Mouse (Mus musculus): ENCODE results near the gene Trpm3. TPM values are rescaled to one million over a fixed set of nuclear protein-coding genes. Genes with fewer than 3 reads are reported as not detected.

Gene Trpm3
- polyA plus RNA-seq, 1 experiment from 2014 or later, result 8.2 TPM

DNA sequence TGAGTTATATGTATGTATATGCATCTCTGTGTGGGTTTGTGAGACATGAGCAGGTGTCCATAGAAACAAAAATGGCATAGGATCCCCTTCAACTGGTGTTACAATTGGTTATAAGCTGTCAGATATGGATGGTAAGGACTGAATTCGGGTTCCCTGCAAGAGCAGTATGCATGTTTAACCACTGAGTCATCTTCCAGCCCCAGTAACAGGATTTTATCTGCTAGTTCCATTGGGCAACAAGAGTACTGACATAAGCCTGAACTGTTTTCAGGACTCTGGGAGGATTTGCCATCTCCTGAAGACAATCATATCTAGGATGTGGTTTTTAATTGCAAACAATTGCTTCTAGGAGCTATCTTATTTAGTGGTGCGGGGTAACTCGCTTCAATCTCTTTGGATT is 534.0 kb downstream of the Trpm3 start:
- Histone ChIP-seq H3K27me3 (no peaks in the 10 kb centered on the region), H3K4me3 (no peak overlapping the region), H3K9ac (no peak overlapping the region), H3K4me1 (replicated peaks) (no peaks in the 10 kb centered on the region), H3K4me2 (no peak overlapping the region), H3K9me3 (no peaks in the 10 kb centered on the region), H3K27ac (replicated peaks) (no peak overlapping the region), H3K36me3 (no peaks in the 10 kb centered on the region)
- ATAC-seq (ENCODE audit: low read depth), result no peak
- 85% methylated on average over 3 of the region's 3 CpGs for WGBS

DNA sequence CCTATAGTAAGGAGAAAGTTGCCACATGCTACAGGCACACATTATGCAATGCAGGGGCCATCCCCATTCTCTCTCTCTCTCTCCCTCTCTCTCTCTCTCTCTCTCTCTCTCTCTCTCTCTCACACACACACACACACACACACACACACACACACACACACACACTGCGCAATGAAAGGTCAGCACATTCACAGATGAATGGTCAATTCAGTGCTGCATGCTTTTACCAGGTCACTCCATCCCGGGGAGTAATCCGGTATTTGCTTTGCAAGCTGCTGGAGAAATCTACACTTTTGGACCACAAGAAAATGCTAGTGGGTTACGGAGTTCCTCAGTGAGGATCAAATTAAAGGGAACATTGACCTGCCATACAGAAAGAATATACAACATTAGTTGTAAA is 537.4 kb downstream of the Trpm3 start:
- WGBS, result 68% methylated on average over 4 of the region's 4 CpGs
- Histone ChIP-seq H3K9me3 (no peaks in the 10 kb centered on the region), H3K4me2 (no peak overlapping the region), H3K9ac (no peak overlapping the region), H3K27ac (replicated peaks) (no peak overlapping the region), H3K4me1 (replicated peaks) (no peaks in the 10 kb centered on the region), H3K27me3 (no peaks in the 10 kb centered on the region), H3K36me3 (no peaks in the 10 kb centered on the region), H3K4me3 (no peak overlapping the region)
- ATAC-seq (ENCODE audit: low read depth), result no peak

DNA sequence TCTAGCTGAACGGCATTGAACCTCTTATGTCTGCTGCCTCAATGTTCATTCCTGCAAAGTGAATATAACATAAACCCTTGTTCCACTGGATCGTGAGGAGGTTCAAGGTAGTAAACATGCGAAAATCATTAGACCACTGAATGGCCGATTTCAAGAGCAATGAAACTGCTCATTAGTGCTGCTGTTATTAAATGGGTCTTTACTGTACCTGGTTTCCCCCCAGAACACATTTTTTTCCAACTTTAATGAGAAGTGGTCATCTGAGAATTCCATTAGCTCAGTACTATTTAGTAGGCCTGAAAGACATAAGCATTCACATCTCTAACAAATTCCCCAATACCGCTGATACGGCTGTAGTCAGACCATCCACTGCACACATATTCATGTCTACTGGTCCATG is 543.4 kb downstream of the Trpm3 start:
- no peak overlapping the region for H3K27ac ChIP-seq (replicated peaks)
- H3K9ac ChIP-seq, result no peak overlapping the region
- WGBS, result 82% methylated on average over 6 of the region's 6 CpGs

DNA sequence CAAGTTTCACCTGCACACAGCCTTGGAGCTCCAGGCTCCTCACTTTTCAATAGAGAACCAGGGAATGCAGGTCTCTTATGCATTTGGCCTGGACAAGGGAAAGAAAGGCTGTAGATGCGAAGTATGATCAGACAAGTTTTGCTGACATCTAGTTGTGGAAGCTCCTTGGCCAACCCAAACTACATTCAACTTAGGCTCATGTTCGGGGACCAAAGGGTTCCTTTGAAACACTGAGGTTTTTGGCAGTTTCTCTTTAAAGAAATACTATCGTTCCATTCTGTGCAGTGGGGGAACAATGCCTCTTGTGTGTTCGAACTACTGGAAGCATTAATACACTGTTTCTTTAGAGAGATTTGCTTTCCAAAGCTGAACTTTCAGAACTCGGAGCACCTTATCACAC is 553.1 kb downstream of the Trpm3 start:
- H3K27ac ChIP-seq (replicated peaks), result no peak overlapping the region
- no peak for ATAC-seq (ENCODE audit: low read depth)
- no peak overlapping the region for H3K9ac ChIP-seq
- H3K4me1 ChIP-seq (replicated peaks), result no peaks in the 10 kb centered on the region
- no peaks in the 10 kb centered on the region for H3K27me3 ChIP-seq
- WGBS, result 64% methylated on average over 5 of the region's 5 CpGs
- H3K4me2 ChIP-seq, result no peak overlapping the region
- no peaks in the 10 kb centered on the region for H3K9me3 ChIP-seq
- H3K4me3 ChIP-seq, result no peak overlapping the region
- no peaks in the 10 kb centered on the region for H3K36me3 ChIP-seq

More for the DNA sequence above, 543.4 kb downstream of the Trpm3 start:
- no peaks in the 10 kb centered on the region for H3K4me1 ChIP-seq (replicated peaks)
- H3K27me3 ChIP-seq, result no peaks in the 10 kb centered on the region
- H3K4me3 ChIP-seq, result no peak overlapping the region
- ATAC-seq (ENCODE audit: low read depth), result no peak
- H3K36me3 ChIP-seq, result no peaks in the 10 kb centered on the region
- H3K4me2 ChIP-seq, result no peak overlapping the region
- no peaks in the 10 kb centered on the region for H3K9me3 ChIP-seq

DNA sequence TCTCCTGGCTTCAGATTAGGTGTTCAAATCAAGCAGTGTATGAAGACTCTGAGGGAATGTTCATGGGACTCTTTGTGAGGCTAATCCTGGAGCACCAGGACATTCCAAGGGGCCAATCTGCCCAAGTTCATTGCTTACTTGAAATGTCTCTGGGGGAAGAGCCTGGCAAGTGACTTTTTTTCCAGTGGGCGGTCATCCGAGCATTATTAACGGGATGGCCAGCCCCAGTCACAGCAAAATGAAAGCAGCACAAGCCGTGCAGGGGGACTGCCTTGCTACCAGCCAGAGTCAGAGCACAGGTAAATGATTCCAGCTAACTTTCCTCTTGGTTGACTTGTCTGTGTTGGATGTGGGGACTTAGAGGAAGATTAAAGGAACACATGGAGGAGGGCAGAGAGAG is 553.7 kb downstream of the Trpm3 start:
- no peaks in the 10 kb centered on the region for H3K27me3 ChIP-seq
- H3K9me3 ChIP-seq, result no peaks in the 10 kb centered on the region
- WGBS, result 35% methylated on average over 4 of the region's 4 CpGs
- H3K4me2 ChIP-seq, result 0 out of 2 replicates have a peak overlapping the region, but pooled peaks have one; percentile 11
- no peaks in the 10 kb centered on the region for H3K36me3 ChIP-seq
- H3K4me3 ChIP-seq, result no peak overlapping the region
- no peak overlapping the region for H3K27ac ChIP-seq (replicated peaks)
- H3K9ac ChIP-seq, result no peak overlapping the region
- ATAC-seq (ENCODE audit: low read depth), result no peak
- H3K4me1 ChIP-seq (replicated peaks), result no peaks in the 10 kb centered on the region

DNA sequence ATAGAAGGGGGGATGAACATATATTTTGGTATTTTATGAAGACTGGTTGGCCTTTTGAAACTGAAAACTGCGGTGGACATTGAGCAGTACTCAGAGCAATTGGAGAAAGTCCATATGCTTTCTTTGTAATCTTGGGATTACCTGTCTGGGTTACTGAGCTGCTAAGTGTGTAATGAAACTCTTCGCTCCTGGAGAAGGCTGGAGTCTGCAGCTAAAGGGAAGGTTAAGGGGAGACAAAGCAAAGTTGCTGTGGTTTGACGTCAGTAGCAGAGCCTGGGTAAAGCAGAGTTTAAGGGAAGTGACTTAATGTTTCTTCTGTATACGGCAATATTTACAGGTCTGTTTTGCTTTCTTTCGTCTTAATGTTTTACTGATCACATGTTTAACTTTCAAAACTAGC is 554.1 kb downstream of the Trpm3 start:
- Histone ChIP-seq H3K4me1 (replicated peaks) (no peaks in the 10 kb centered on the region), H3K4me3 (no peak overlapping the region), H3K27me3 (no peaks in the 10 kb centered on the region), H3K9me3 (no peaks in the 10 kb centered on the region), H3K36me3 (no peaks in the 10 kb centered on the region), H3K9ac (no peak overlapping the region), H3K27ac (replicated peaks) (no peak overlapping the region), H3K4me2 (0 out of 2 replicates have a peak overlapping the region, but pooled peaks have one; percentile 11)
- 76% methylated on average over 5 of the region's 5 CpGs for WGBS
- ATAC-seq (ENCODE audit: low read depth), result no peak

DNA sequence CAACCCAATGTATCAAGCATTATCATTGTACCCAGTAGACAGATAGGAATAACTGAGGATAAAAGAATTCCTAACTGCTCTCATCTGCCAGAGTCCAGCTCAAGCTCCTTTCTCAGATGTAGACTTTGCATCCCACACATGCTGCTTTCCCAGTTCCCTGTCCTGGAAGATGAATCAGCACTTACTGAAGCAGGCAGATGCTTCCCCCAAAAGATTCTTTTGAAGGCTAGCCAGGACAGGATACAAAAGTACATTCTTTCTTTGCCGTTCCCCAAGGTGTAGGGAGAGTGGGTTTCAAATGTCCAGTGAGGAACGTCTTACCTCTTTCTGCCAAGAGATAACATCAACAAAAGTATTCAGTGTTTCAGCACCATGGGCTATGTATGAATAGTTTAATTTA is 556.6 kb downstream of the Trpm3 start:
- WGBS, result 61% methylated on average over 2 of the region's 2 CpGs

DNA sequence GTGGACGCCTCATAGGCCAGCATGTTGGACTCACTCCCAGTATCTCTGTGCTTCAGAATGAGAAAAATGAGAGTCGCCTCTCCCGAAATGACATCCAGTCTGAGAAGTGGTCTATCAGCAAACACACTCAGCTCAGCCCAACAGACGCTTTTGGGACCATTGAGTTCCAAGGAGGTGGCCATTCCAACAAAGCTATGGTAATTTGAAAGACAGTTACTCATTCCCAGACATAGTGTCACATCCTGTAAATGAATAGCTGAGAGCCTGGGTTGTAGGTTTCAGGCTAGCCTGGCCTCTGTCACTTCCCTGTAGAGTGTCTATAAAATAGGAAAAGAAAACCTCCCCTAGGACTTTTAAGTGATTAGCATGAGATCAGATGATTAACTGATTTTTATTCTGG is 559.9 kb downstream of the Trpm3 start:
- peaks cover 9% of the 10 kb centered on the region; the same call in 1 of the 2 replicates for H3K4me1 ChIP-seq (replicated peaks)
- no peak overlapping the region for H3K4me2 ChIP-seq
- H3K36me3 ChIP-seq, result no peaks in the 10 kb centered on the region
- no peak overlapping the region for H3K27ac ChIP-seq (replicated peaks)
- 88% methylated on average over 4 of the region's 4 CpGs for WGBS
- no peaks in the 10 kb centered on the region for H3K9me3 ChIP-seq
- H3K4me3 ChIP-seq, result no peak overlapping the region
- no peak overlapping the region for H3K9ac ChIP-seq
- no peaks in the 10 kb centered on the region for H3K27me3 ChIP-seq
- no peak for ATAC-seq (ENCODE audit: low read depth)

More for the DNA sequence above, 556.6 kb downstream of the Trpm3 start:
- ATAC-seq (ENCODE audit: low read depth), result no peak
- no peaks in the 10 kb centered on the region for H3K36me3 ChIP-seq
- no peaks in the 10 kb centered on the region for H3K9me3 ChIP-seq
- H3K27me3 ChIP-seq, result no peaks in the 10 kb centered on the region
- no peak overlapping the region for H3K4me3 ChIP-seq
- no peak overlapping the region for H3K4me2 ChIP-seq
- no peak overlapping the region for H3K9ac ChIP-seq
- H3K27ac ChIP-seq (replicated peaks), result no peak overlapping the region
- no peaks in the 10 kb centered on the region for H3K4me1 ChIP-seq (replicated peaks)

DNA sequence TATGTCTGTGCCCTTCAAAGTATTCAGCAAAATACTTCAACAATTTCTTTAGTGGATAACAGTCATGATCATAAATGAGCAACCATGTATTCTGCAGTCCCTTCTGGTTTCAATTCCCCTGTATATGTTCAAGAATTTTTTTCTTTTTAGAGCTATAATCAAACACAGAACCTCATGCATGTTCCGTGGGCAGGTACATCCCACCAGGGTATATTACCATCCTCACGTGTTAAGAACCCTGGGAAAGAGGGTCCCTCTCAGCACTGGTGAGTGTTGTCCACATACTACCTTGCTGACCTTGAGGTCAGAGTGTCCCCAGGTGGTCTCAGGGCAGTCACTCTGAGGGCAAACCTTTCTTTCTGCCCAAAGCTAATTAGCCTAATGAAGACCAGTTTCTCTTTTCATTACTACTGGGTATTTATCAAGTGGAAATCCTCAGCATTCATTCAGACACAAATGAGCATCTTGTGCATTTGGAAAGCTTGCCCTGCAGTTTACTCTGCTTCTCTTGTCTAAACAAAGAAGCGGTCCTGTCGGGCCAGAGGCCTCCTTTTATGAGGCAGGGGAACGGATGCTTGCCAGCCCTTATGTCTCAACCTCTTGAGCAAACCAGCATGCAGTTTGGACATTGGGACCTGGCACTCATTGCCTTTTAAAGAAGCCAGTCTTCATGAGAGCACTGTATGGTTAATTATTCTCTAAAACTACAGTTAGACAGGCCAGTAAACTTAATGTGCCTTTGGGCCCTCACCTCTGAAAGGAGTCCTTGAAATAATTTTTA is 562.2 kb downstream of the Trpm3 start:
- no peak for ATAC-seq (ENCODE audit: low read depth)
- WGBS, result 22% methylated on average over 5 of the region's 5 CpGs
- no peak overlapping the region for H3K9ac ChIP-seq

DNA sequence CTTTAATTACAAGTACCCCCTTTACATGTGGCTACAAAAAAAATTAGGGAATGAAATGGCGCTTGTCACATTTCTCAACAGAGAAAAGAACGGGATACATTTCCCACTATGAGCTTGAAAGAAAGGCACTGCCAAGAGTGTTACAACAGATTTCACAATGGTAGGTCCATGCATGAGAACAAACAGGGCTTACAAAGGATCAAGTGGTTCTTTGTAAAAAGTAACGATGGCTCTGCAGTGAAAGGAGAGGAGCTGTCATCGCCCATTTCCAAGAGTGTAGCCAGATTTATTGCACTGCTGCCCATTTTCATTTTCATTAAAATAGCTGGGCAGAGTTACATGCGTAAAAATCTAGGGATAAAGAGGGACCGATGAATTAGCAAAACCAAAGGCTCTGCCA is 565.0 kb downstream of the Trpm3 start:
- ATAC-seq (ENCODE audit: low read depth), result no peak

More for the DNA sequence above, 562.2 kb downstream of the Trpm3 start:
- Histone ChIP-seq H3K36me3 (no peaks in the 10 kb centered on the region), H3K9me3 (no peaks in the 10 kb centered on the region), H3K27ac (replicated peaks) (no peak overlapping the region), H3K4me1 (replicated peaks) (peaks cover 13% of the 10 kb centered on the region; the same call in 1 of the 2 replicates), H3K4me3 (no peak overlapping the region), H3K4me2 (no peak overlapping the region), H3K27me3 (no peaks in the 10 kb centered on the region)

DNA sequence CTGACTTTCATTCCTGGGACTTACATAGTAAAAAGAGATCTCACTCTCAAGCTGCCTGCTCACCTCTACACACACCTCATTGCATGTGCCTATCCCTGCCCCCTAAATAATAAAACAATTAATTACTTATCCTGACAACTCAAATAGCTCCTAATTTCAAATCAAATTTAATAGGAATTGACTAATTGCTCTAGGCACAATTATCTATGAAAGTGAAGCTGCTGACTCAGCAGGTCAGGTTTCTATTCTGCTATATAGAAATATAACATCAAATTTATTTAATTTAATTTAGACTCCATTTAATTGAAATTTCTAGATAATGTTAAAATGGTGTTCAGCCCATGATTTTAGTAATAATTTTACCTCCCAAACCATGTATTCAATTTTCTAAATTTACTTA is 566.6 kb downstream of the Trpm3 start:
- Histone ChIP-seq H3K9me3 (no peaks in the 10 kb centered on the region), H3K4me1 (replicated peaks) (peaks cover 13% of the 10 kb centered on the region; the same call in 1 of the 2 replicates), H3K4me3 (no peak overlapping the region), H3K27me3 (no peaks in the 10 kb centered on the region), H3K36me3 (no peaks in the 10 kb centered on the region), H3K4me2 (no peak overlapping the region), H3K9ac (no peak overlapping the region), H3K27ac (replicated peaks) (no peak overlapping the region)
- ATAC-seq (ENCODE audit: low read depth), result no peak

More for the DNA sequence above, 565.0 kb downstream of the Trpm3 start:
- 15% methylated on average over 6 of the region's 6 CpGs for WGBS
- no peak overlapping the region for H3K27ac ChIP-seq (replicated peaks)
- H3K36me3 ChIP-seq, result no peaks in the 10 kb centered on the region
- H3K27me3 ChIP-seq, result no peaks in the 10 kb centered on the region
- no peak overlapping the region for H3K4me2 ChIP-seq
- no peak overlapping the region for H3K4me3 ChIP-seq
- H3K4me1 ChIP-seq (replicated peaks), result peaks cover 13% of the 10 kb centered on the region; the same call in 1 of the 2 replicates
- H3K9ac ChIP-seq, result no peak overlapping the region
- H3K9me3 ChIP-seq, result no peaks in the 10 kb centered on the region

DNA sequence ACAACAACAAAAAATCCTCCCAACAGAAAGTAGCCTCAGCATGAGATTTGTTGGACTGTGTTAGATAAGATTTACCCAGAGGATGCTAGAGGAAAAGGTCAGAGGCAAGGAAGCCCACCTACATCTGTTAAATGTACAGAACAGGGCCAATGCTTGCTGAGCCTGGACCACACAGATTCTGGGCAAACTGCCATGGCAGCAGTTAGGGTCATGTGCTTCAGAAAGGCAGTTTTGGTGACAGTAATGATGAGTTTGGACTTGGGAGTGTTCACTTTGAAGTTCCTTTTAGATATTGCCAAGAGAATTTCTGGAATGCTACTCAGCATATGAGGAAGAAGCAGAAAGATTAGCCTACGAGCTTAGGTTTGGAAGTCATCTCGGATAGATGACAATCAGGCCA is 580.2 kb downstream of the Trpm3 start:
- 87% methylated on average over 2 of the region's 2 CpGs for WGBS
- Histone ChIP-seq H3K4me1 (replicated peaks) (no peaks in the 10 kb centered on the region), H3K4me2 (no peak overlapping the region), H3K27ac (replicated peaks) (no peak overlapping the region), H3K9ac (no peak overlapping the region), H3K27me3 (no peaks in the 10 kb centered on the region), H3K9me3 (no peaks in the 10 kb centered on the region), H3K36me3 (no peaks in the 10 kb centered on the region), H3K4me3 (no peak overlapping the region)
- no peak for ATAC-seq (ENCODE audit: low read depth)

DNA sequence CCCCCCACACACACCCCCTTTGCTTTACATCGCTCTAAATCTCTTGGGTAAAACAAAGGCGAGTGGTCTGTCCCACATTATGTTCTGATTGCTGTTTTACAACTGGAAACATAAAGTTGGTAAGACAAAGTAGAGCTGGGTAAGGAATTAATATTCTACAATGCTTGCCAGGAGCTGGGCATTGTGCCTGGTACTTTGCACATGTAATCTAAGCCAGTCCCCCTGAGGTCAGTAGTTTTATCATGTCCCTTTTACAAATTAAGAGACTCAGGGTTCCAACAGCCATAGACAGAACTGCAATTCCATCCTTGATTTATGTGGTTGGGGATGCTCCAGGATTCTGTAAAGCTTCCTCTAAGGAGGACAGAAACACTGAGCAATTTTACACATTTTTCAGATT is 591.0 kb downstream of the Trpm3 start:
- H3K27me3 ChIP-seq, result no peaks in the 10 kb centered on the region
- peaks cover 33% of the 10 kb centered on the region for H3K4me1 ChIP-seq (replicated peaks)
- H3K4me2 ChIP-seq, result no peak overlapping the region
- ATAC-seq (ENCODE audit: low read depth), result peak; percentile 36; the same call in 1 of the 2 replicates
- no peak overlapping the region for H3K4me3 ChIP-seq
- whole genome bisulfite sequencing, result 47% methylated on average over 2 of the region's 2 CpGs
- no peaks in the 10 kb centered on the region for H3K9me3 ChIP-seq
- H3K27ac ChIP-seq (replicated peaks), result no peak overlapping the region
- H3K36me3 ChIP-seq, result no peaks in the 10 kb centered on the region
- H3K9ac ChIP-seq, result no peak overlapping the region
